Mouse (Mus musculus): ENCODE data around the gene Ctsh.

DNA sequence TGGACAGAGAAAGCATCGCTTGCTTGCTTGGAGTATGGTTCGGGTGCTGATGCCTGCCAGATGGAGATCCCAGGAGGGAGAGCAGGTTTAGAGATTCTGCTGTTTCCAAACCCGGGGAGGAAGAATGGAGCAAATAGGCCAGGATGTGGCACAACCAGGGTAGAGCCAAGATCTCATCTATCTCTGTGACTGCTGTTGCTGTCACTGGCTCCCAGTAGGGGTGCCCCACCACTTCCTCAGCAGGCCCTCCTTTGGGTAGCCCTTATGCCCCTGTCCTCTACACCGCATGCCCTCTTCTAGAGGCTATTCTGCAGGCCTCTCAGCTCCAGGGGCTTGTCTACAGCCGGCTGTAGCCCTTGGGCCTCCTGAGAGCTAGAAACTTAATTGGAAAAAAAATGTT, 22.2 kb downstream of the Ctsh start:
- no peak for TF ChIP-seq CTCF (IDR thresholded peaks at IDR 0.05; ENCODE audit: low read depth, low read length)
- TF ChIP-seq POLR2A (IDR thresholded peaks at IDR 0.05; ENCODE audit: borderline replicate concordance, low read depth, low read length) = no peak

All from bone marrow macrophage, adult 2 months (primary cell).